Mouse (Mus musculus): ENCODE results near the gene Sept10.
"Not testable (repeated sequence)": the region's sequence is repeated elsewhere in the genome, so short reads cannot be mapped to it uniquely, and the experiment has no call there.

GRCm38 (mm10) chr10:59103076-59103475, 118.6 kb downstream of the Sept10 start:
- TF ChIP-seq CTCF (IDR thresholded peaks at IDR 0.05; ENCODE audit: borderline replicate concordance, insufficient read depth, low read length); POLR2A (IDR thresholded peaks at IDR 0.05; ENCODE audit: low read depth, low read length): not testable (repeated sequence)

Data from embryonic fibroblast, embryonic 13.5 days (primary cell).